Mouse (Mus musculus): ENCODE data around the gene Olfr1339. TPM values are rescaled to one million over a fixed set of nuclear protein-coding genes. Genes with fewer than 3 reads are reported as not detected.

Gene Olfr1339
- polyA plus RNA-seq, 1 experiment from 2014 or later, result not detected

DNA sequence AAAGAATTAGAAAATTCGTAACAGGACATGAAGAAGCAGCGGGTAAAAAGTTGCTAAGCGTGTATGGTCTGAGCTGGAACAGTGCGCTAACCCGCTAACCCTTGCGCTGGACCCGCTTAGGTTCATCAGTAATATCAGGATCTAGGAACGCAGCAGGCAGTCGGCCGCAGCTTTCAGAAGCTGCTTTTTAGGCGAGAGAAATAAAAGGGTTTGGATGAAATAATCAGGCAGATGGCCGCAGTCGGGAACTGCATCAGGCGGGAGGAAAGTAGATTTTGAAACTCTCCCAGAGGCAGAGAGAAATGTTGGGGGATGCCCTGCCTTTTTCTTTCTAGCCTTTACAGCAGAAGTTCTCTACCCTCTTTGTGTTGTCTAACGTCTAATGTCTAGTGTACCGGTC is 9.9 kb downstream of the Olfr1339 start:
- Histone ChIP-seq H3K4me2 (no peak overlapping the region), H3K9ac (no peak overlapping the region), H3K4me1 (replicated peaks) (no peaks in the 10 kb centered on the region), H3K27ac (no peak overlapping the region), H3K36me3 (no peaks in the 10 kb centered on the region), H3K4me3 (no peak overlapping the region), H3K9me3 (replicated peaks) (no peaks in the 10 kb centered on the region), H3K27me3 (peaks cover 30% of the 10 kb centered on the region)
- no peak for ATAC-seq (replicated peaks; ENCODE audit: insufficient number of reproducible peaks, insufficient read depth, low FRiP score, low read depth)
- WGBS, result 8% methylated on average over 16 of the region's 16 CpGs

- Histone ChIP-seq H3K36me3 (no peaks in the 10 kb centered on the region), H3K4me2 (no peak within 1 kb of the TSS), H3K9me3 (replicated peaks) (no peaks in the 10 kb centered on the region), H3K9ac (no peak within 1 kb of the TSS), H3K27ac (no peak within 1 kb of the TSS), H3K27me3 (no peaks in the 10 kb centered on the region), H3K4me3 (no peak within 1 kb of the TSS), H3K4me1 (replicated peaks) (no peaks in the 10 kb centered on the region)
- 62% methylated on average over 1 of the region's 1 CpGs for WGBS
- ATAC-seq (replicated peaks; ENCODE audit: insufficient number of reproducible peaks, insufficient read depth, low FRiP score, low read depth), result no peak
Measured at GRCm38 (mm10) chr4:118758637-118759036, 26.7 kb downstream of the Olfr1339 start, which contains the start of gene Olfr1338. Gene Olfr1338, minus strand, starts transcription at chr4:118758737.

DNA sequence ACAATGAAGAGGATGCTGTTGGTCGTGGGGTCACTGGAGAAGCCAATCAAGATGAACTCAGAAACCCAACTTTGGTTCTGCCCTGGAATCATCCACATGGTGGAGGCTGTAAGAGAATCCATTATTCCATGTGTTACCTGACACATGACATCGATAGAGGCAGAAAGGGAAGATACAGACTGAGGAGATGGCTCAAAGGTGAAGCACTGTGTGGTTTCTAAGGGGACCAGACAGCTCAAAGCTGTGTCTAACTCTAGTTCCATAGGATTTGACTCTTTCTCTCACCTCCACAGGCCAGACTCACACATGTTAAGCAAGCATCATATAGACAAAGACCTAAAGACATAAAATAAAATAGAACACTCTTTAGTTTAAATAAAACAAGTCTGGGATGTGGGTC is 50.5 kb downstream of the Olfr1339 start, which contains the start of gene Olfr1337:
Gene Olfr1337, minus strand, starts transcription at position 101 of the 400 bp plus-strand sequence.
- no peak within 1 kb of the TSS for H3K9ac ChIP-seq
- H3K4me2 ChIP-seq, result no peak within 1 kb of the TSS
- no peak within 1 kb of the TSS for H3K27ac ChIP-seq
- H3K4me1 ChIP-seq (replicated peaks), result no peaks in the 10 kb centered on the region
- WGBS, result 63% methylated on average over 2 of the region's 2 CpGs
- no peak within 1 kb of the TSS for H3K4me3 ChIP-seq
- H3K27me3 ChIP-seq, result no peaks in the 10 kb centered on the region
- no peak for ATAC-seq (replicated peaks; ENCODE audit: insufficient number of reproducible peaks, insufficient read depth, low FRiP score, low read depth)
- H3K9me3 ChIP-seq (replicated peaks), result no peaks in the 10 kb centered on the region
- H3K36me3 ChIP-seq, result no peaks in the 10 kb centered on the region

Other genes with a start within 250 kb of the Olfr1339 start
- gene Tie1, start 242.1 kb upstream of the Olfr1339 start, polyA plus RNA-seq (2015; fragmentation: Nextera tagmentation; extraction: Ambion mirVana), result 51.9 and 63.3 TPM in 2 replicates
- 0.48 and 2.0 TPM in 2 replicates for gene 2610528J11Rik, start 205.2 kb upstream of the Olfr1339 start, polyA plus RNA-seq (2015; fragmentation: Nextera tagmentation; extraction: Ambion mirVana)
- gene Tmem125, start 188.1 kb upstream of the Olfr1339 start, polyA plus RNA-seq (2015; fragmentation: Nextera tagmentation; extraction: Ambion mirVana), result 0.39 and 1.2 TPM in 2 replicates
- 0.25 and 0.39 TPM in 2 replicates for gene Cfap57, start 111.4 kb upstream of the Olfr1339 start, polyA plus RNA-seq (2015; fragmentation: Nextera tagmentation; extraction: Ambion mirVana)
- gene Ebna1bp2, start 111.4 kb upstream of the Olfr1339 start, polyA plus RNA-seq (2015; fragmentation: Nextera tagmentation; extraction: Ambion mirVana), result 77.8 and 78.4 TPM in 2 replicates
- not detected in 2 replicates for gene Olfr62, start 73.2 kb upstream of the Olfr1339 start, polyA plus RNA-seq (2015; fragmentation: Nextera tagmentation; extraction: Ambion mirVana)
- not detected in 2 replicates for gene Olfr1342, start 39.4 kb upstream of the Olfr1339 start, polyA plus RNA-seq (2015; fragmentation: Nextera tagmentation; extraction: Ambion mirVana)
- not detected in 2 replicates for gene Olfr1341, start 28.7 kb upstream of the Olfr1339 start, polyA plus RNA-seq (2015; fragmentation: Nextera tagmentation; extraction: Ambion mirVana)
- gene Olfr1340, start 12.0 kb upstream of the Olfr1339 start, polyA plus RNA-seq (2015; fragmentation: Nextera tagmentation; extraction: Ambion mirVana), result not detected in 2 replicates
- not detected in 2 replicates for gene Olfr1338, start 26.6 kb downstream of the Olfr1339 start, polyA plus RNA-seq (2015; fragmentation: Nextera tagmentation; extraction: Ambion mirVana)
- gene Olfr1337, start 50.4 kb downstream of the Olfr1339 start, polyA plus RNA-seq (2015; fragmentation: Nextera tagmentation; extraction: Ambion mirVana), result not detected in 2 replicates
- gene Olfr1335, start 77.8 kb downstream of the Olfr1339 start, polyA plus RNA-seq (2015; fragmentation: Nextera tagmentation; extraction: Ambion mirVana), result not detected in 2 replicates
- not detected in 2 replicates for gene Olfr1333, start 104.1 kb downstream of the Olfr1339 start, polyA plus RNA-seq (2015; fragmentation: Nextera tagmentation; extraction: Ambion mirVana)
- gene Olfr1331, start 132.5 kb downstream of the Olfr1339 start, polyA plus RNA-seq (2015; fragmentation: Nextera tagmentation; extraction: Ambion mirVana), result not detected in 2 replicates
- gene Olfr1330, start 156.4 kb downstream of the Olfr1339 start, polyA plus RNA-seq (2015; fragmentation: Nextera tagmentation; extraction: Ambion mirVana), result 0.06 and 0.08 TPM in 2 replicates
- not detected in 2 replicates for gene Olfr1329, start 185.3 kb downstream of the Olfr1339 start, polyA plus RNA-seq (2015; fragmentation: Nextera tagmentation; extraction: Ambion mirVana)
- 0.04 TPM in 1 of 2 replicates, not detected in the other for gene Olfr1328, start 206.4 kb downstream of the Olfr1339 start, polyA plus RNA-seq (2015; fragmentation: Nextera tagmentation; extraction: Ambion mirVana)
- not detected in 2 replicates for gene Lao1, start 229.4 kb downstream of the Olfr1339 start, polyA plus RNA-seq (2015; fragmentation: Nextera tagmentation; extraction: Ambion mirVana)